Mouse (Mus musculus) forebrain, embryonic 13.5 days (tissue): ENCODE results near the gene Colgalt2. TPM values are rescaled to one million over a fixed set of nuclear protein-coding genes. Genes with fewer than 3 reads are reported as not detected.
A peak's percentile ranks its signal among the peaks of the same experiment; 100 is the strongest.
"Not testable (repeated sequence)": the region's sequence is repeated elsewhere in the genome, so short reads cannot be mapped to it uniquely, and the experiment has no call there.

Experiments used
- ATAC-seq: fragments of 200-750 bp; cut with Nextera tagmentation; 2 replicates; pipeline ENCODE4 v1.8.0; 2017
- H3K27ac ChIP-seq: fragments of 300-500 bp; sonication (generic); 2 replicates; pipeline ENCODE4 v1.5.1; 2015; ENCODE audit warnings: inconsistent platforms, mild to moderate bottlenecking, moderate library complexity
- H3K27me3 ChIP-seq: fragments of 300-500 bp; sonication (generic); 2 replicates; pipeline ENCODE4 v1.6.1; 2015; ENCODE audit warnings: mild to moderate bottlenecking, inconsistent platforms
- H3K36me3 ChIP-seq: fragments of 300-500 bp; sonication (generic); 2 replicates; pipeline ENCODE4 v1.6.1; 2015; ENCODE audit warnings: mild to moderate bottlenecking, inconsistent platforms; ENCODE audit not compliant: poor library complexity, severe bottlenecking
- H3K4me1 ChIP-seq: fragments of 300-500 bp; sonication (generic); 2 replicates; pipeline ENCODE4 v1.6.1; 2015; ENCODE audit warnings: inconsistent platforms
- H3K4me2 ChIP-seq: fragments of 300-500 bp; sonication (generic); 2 replicates; pipeline ENCODE4 v1.6.1; 2015; ENCODE audit warnings: inconsistent platforms, mild to moderate bottlenecking, moderate library complexity
- H3K4me3 ChIP-seq: fragments of 300-500 bp; sonication (generic); 2 replicates; pipeline ENCODE4 v1.5.1; 2015; ENCODE audit warnings: mild to moderate bottlenecking, inconsistent platforms
- H3K9ac ChIP-seq: fragments of 300-500 bp; sonication (generic); 2 replicates; pipeline ENCODE4 v1.6.1; 2015; ENCODE audit warnings: mild to moderate bottlenecking, inconsistent platforms
- H3K9me3 ChIP-seq: fragments of 300-500 bp; sonication (generic); replicated peaks from 2 replicates; pipeline ENCODE4 v1.6.1; 2016; ENCODE audit warnings: inconsistent platforms
- WGBS: fragments of 180-500 bp; shearing (Covaris S2); methylation state at CpG from one replicate; pipeline ENCODE4 v1.1.7; 2015; 5-methylcytosine and 5-hydroxymethylcytosine counted together
- polyA plus RNA-seq: library from polyadenylated mRNA; unstranded; fragments of >200 nt; fragmentation: Nextera tagmentation; extraction: Ambion mirVana; gene quantifications from 2 replicates; pipeline ENCODE4 v1.2.1, GENCODE M21; 2015

Gene Colgalt2
- 1.3 and 1.5 TPM in 2 replicates for polyA plus RNA-seq

GRCm38 (mm10) chr1:152399790-152400555 lies at the start of gene Colgalt2:
Gene Colgalt2, plus strand, starts transcription at chr1:152399830.
- ATAC-seq = peak; percentile 90
- H3K36me3 ChIP-seq = no peaks in the 10 kb centered on the region
- peak within 1 kb of the TSS; percentile 75 for H3K9ac ChIP-seq
- WGBS = under 1% methylated on average over 60 of the region's 70 CpGs
- H3K4me2 ChIP-seq = peak within 1 kb of the TSS; percentile 96
- no peaks in the 10 kb centered on the region for H3K9me3 ChIP-seq
- H3K27me3 ChIP-seq = peaks cover 17% of the 10 kb centered on the region
- H3K4me3 ChIP-seq = peak within 1 kb of the TSS; percentile 65
- H3K27ac ChIP-seq = peak within 1 kb of the TSS; percentile 44
- H3K4me1 ChIP-seq = peaks cover 16% of the 10 kb centered on the region; the same call in 1 of the 2 replicates

GRCm38 (mm10) chr1:152356721-152357120 lies 42.9 kb upstream of the Colgalt2 start:
- Histone ChIP-seq H3K27ac (no peak overlapping the region), H3K4me1 (no peaks in the 10 kb centered on the region), H3K27me3 (no peaks in the 10 kb centered on the region), H3K9me3 (no peaks in the 10 kb centered on the region), H3K9ac (no peak overlapping the region), H3K4me3 (no peak overlapping the region), H3K36me3 (no peaks in the 10 kb centered on the region), H3K4me2 (no peak overlapping the region)
- 77% methylated on average over 4 of the region's 4 CpGs for WGBS
- no peak for ATAC-seq

GRCm38 (mm10) chr1:152368311-152369088 lies 31.1 kb upstream of the Colgalt2 start:
- H3K36me3 ChIP-seq = peaks cover 7% of the 10 kb centered on the region; the same call in 1 of the 2 replicates
- no peak overlapping the region for H3K4me3 ChIP-seq
- no peaks in the 10 kb centered on the region for H3K9me3 ChIP-seq
- no peaks in the 10 kb centered on the region for H3K27me3 ChIP-seq
- peaks cover 6% of the 10 kb centered on the region; the same call in 1 of the 2 replicates for H3K4me1 ChIP-seq
- ATAC-seq = peak; percentile 19; the same call in 1 of the 2 replicates
- H3K9ac ChIP-seq = no peak overlapping the region
- H3K4me2 ChIP-seq = no peak overlapping the region
- no peak overlapping the region for H3K27ac ChIP-seq
- 50% methylated on average over 13 of the region's 13 CpGs for WGBS

- Histone ChIP-seq H3K27me3 (no peaks in the 10 kb centered on the region), H3K9me3 (no peaks in the 10 kb centered on the region), H3K4me3 (no peak overlapping the region), H3K4me1 (peaks cover 6% of the 10 kb centered on the region; the same call in 1 of the 2 replicates), H3K9ac (no peak overlapping the region), H3K4me2 (no peak overlapping the region), H3K27ac (no peak overlapping the region), H3K36me3 (peaks cover 7% of the 10 kb centered on the region; the same call in 1 of the 2 replicates)
- ATAC-seq = peak; percentile 81
- WGBS = 30% methylated on average over 4 of the region's 4 CpGs
Observed at GRCm38 (mm10) chr1:152369139-152369538, 30.5 kb upstream of the Colgalt2 start.

GRCm38 (mm10) chr1:152378311-152378710 lies 21.3 kb upstream of the Colgalt2 start:
- Histone ChIP-seq H3K36me3 (peaks cover 7% of the 10 kb centered on the region; the same call in 1 of the 2 replicates), H3K4me1 (no peaks in the 10 kb centered on the region), H3K9me3 (no peaks in the 10 kb centered on the region), H3K9ac (no peak overlapping the region), H3K27ac (no peak overlapping the region), H3K27me3 (no peaks in the 10 kb centered on the region), H3K4me2 (no peak overlapping the region), H3K4me3 (no peak overlapping the region)
- no peak for ATAC-seq
- WGBS = 94% methylated on average over 5 of the region's 5 CpGs

GRCm38 (mm10) chr1:152384589-152384988 lies 15.0 kb upstream of the Colgalt2 start:
- H3K4me3 ChIP-seq = no peak overlapping the region
- ATAC-seq = no peak
- H3K27ac ChIP-seq = no peak overlapping the region
- H3K4me1 ChIP-seq = peaks cover 3% of the 10 kb centered on the region
- no peaks in the 10 kb centered on the region for H3K9me3 ChIP-seq
- 97% methylated on average over 1 of the region's 1 CpGs for WGBS
- peaks cover 4% of the 10 kb centered on the region; the same call in 1 of the 2 replicates for H3K36me3 ChIP-seq
- no peak overlapping the region for H3K4me2 ChIP-seq
- H3K27me3 ChIP-seq = no peaks in the 10 kb centered on the region
- no peak overlapping the region for H3K9ac ChIP-seq

GRCm38 (mm10) chr1:152385693-152386092 lies 13.9 kb upstream of the Colgalt2 start:
- H3K27me3 ChIP-seq, ATAC-seq, H3K27ac ChIP-seq, H3K9me3 ChIP-seq, H3K36me3 ChIP-seq, H3K4me1 ChIP-seq: not testable (repeated sequence)
- 18% methylated on average over 2 of the region's 4 CpGs for WGBS
- Histone ChIP-seq H3K4me3 (peak overlapping the region; percentile 87), H3K9ac (peak overlapping the region; percentile 83), H3K4me2 (peak overlapping the region; percentile 83)

- Histone ChIP-seq H3K9me3 (no peaks in the 10 kb centered on the region), H3K4me1 (peaks cover 3% of the 10 kb centered on the region), H3K27ac (no peak within 1 kb of the TSS), H3K9ac (peak within 1 kb of the TSS; percentile 83), H3K27me3 (no peaks in the 10 kb centered on the region), H3K36me3 (no peaks in the 10 kb centered on the region), H3K4me2 (peak within 1 kb of the TSS; percentile 83), H3K4me3 (peak within 1 kb of the TSS; percentile 87)
- peak; percentile 98 for ATAC-seq
- under 1% methylated on average over 51 of the region's 57 CpGs for WGBS
Observed at GRCm38 (mm10) chr1:152386188-152386835, 13.3 kb upstream of the Colgalt2 start, which contains the start of gene Tsen15. Gene Tsen15, minus strand, starts transcription at chr1:152386688.

- ATAC-seq = no peak
Observed at GRCm38 (mm10) chr1:152389271-152389670, 10.4 kb upstream of the Colgalt2 start.

GRCm38 (mm10) chr1:152394137-152394536 lies 5.5 kb upstream of the Colgalt2 start:
- Histone ChIP-seq H3K36me3 (no peaks in the 10 kb centered on the region), H3K4me3 (no peak overlapping the region), H3K4me2 (no peak overlapping the region), H3K27ac (no peak overlapping the region), H3K27me3 (0 out of 2 replicates have a peak, but pooled peaks cover 3% of the 10 kb centered on the region), H3K4me1 (no peaks in the 10 kb centered on the region), H3K9ac (no peak overlapping the region), H3K9me3 (no peaks in the 10 kb centered on the region)
- 91% methylated on average over 3 of the region's 3 CpGs for WGBS
- ATAC-seq = no peak

More at GRCm38 (mm10) chr1:152389271-152389670, 10.4 kb upstream of the Colgalt2 start:
- peaks cover 3% of the 10 kb centered on the region for H3K4me1 ChIP-seq
- no peak overlapping the region for H3K27ac ChIP-seq
- H3K9me3 ChIP-seq = no peaks in the 10 kb centered on the region
- H3K36me3 ChIP-seq = no peaks in the 10 kb centered on the region
- H3K9ac ChIP-seq = no peak overlapping the region
- no peak overlapping the region for H3K4me3 ChIP-seq
- H3K27me3 ChIP-seq = no peaks in the 10 kb centered on the region
- H3K4me2 ChIP-seq = no peak overlapping the region

- 84% methylated on average over 4 of the region's 4 CpGs for WGBS
- no peak for ATAC-seq
- no peak overlapping the region for H3K27ac ChIP-seq
Observed at GRCm38 (mm10) chr1:152394956-152395515, 4.6 kb upstream of the Colgalt2 start.

More at GRCm38 (mm10) chr1:152394956-152395515, 4.6 kb upstream of the Colgalt2 start:
- H3K4me2 ChIP-seq = no peak overlapping the region
- H3K4me1 ChIP-seq = peaks cover 4% of the 10 kb centered on the region; the same call in 1 of the 2 replicates
- H3K36me3 ChIP-seq = no peaks in the 10 kb centered on the region
- no peak overlapping the region for H3K4me3 ChIP-seq
- H3K9ac ChIP-seq = no peak overlapping the region
- no peaks in the 10 kb centered on the region for H3K9me3 ChIP-seq
- 0 out of 2 replicates have a peak, but pooled peaks cover 3% of the 10 kb centered on the region for H3K27me3 ChIP-seq
